Mouse (Mus musculus) erythroblast, adult 5-6 weeks (primary cell): ENCODE results near the gene Arcn1. TPM values are rescaled to one million over a fixed set of nuclear protein-coding genes. Genes with fewer than 3 reads are reported as not detected.

Source experiments
- ATAC-seq: replicated peaks from 2 replicates; pipeline ENCODE4 v1.8.0; 2016; ENCODE audit warnings: moderate number of reproducible peaks, mild to moderate bottlenecking, moderate TSS enrichment, inconsistent platforms; ENCODE audit not compliant: poor library complexity, low FRiP score, severe bottlenecking
- total RNA-seq, 2 experiments: library from RNA; stranded (forward) in 1 of 2; stranded (reverse) in 1 of 2; fragments of 150-400 nt in 1 of 2; fragments of 200-764, 138-1000 nt in 1 of 2; gene quantifications; 2 replicates each; pipeline versions ENCODE4 v1.2.3 to v1.2.4; 2015 to 2017; ENCODE audit warnings: low replicate concordance in 2 of 2

Gene Arcn1
- total RNA-seq, 2 experiments from 2014 or later, result 52.6 to 94.8 TPM

DNA sequence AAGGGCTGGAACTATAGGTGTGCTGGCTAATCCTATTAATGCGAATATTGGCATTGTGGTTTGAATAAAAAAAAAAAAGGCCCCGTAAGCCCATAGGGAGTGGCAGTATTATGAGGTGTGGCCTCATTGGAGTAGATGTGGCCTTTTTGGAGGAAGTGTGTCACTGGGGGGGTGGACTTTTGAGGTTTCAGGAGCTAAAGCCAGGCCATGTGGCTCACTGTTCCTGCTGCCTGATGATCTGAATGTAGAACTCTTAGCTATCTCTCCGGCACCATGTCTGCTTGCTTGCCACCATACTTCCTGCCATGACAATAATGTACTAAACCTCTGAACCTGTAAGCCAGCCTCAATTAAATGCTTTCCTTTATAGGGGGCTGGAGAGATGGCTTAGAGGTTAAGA lies 20.3 kb downstream of the Arcn1 start:
- ATAC-seq, result no peak

- ATAC-seq, result no peak
These were observed 21.0 kb downstream of the Arcn1 start for GRCm38 (mm10) chr9:44746666-44747065.

DNA sequence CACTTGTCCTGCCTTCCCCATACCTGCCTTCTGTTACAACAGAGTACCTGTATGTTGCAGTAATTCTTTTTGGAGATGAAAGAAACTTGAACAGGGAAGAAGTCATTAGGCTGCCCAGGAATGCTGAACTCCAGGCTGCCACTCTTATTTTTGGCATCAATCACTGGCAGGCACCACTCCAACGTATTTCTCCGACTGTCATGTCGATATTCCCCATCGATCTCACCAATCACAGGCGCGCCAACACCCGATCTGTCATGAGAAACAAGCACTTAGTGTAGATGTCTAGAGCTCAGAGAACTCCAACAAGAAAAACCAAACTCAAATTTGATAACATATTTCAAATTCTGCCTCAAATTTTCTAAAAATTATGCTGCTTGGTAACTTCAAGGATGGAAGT lies 22.3 kb downstream of the Arcn1 start:
- no peak for ATAC-seq

DNA sequence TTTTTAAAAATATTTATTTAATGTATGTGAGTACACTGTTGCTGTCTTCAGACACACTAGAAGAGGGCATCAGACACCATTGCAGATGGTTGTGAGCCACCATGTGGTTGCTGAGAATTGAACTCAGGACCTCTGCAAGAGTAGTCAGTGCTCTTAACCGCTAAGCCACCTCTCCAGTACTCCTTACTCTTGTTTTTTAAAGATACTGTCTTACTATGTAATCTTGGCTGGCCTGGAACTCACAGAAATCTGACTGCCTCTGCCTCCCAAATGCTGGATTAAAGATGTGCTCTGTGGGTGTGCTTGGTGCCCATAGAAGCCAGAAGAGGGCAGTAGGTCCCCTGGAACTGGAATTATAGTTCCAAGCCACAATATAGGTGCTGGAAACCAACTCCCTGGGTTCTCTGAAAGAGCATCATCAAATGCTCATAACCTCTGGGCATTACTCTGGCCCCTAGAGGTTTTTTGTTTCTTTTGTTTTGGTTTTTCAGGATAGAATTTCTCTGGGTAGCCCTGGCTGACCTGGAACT lies 26.9 kb downstream of the Arcn1 start:
- ATAC-seq, result no peak

DNA sequence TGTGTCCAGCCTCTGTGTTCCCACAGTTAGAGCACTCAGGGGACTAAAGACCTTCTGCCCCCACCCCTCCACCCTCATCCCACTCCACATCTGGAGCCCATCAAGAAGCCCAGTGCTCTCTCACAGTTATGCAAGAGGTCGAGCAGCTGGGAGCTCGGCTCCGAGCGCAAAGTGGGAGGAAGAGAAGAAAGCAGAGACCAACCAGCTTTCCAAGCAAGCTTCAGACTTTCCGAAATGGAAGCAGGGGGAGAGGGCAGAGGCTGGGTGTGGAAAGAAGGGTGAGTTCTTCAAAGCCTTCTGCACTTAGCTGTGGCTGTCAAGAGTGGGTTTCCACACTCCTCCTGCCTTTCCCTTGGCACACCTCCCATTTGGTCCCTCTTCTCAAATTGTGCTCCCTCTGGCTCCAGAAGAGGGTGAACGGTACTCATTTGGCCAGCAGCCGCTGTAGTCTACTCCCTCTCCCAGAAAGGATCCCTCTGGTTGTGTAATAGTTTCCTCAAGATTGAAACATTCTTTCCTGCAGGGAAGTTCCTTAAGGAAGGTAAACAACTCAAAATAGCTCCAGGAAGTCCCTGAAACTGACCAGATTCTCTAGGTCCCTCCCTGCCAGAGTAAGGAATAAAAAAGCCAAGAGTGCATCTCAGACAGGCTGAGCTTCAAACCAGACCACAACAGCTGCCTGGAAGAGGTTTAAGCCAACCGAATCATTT lies 30.2 kb downstream of the Arcn1 start:
- no peak for ATAC-seq

DNA sequence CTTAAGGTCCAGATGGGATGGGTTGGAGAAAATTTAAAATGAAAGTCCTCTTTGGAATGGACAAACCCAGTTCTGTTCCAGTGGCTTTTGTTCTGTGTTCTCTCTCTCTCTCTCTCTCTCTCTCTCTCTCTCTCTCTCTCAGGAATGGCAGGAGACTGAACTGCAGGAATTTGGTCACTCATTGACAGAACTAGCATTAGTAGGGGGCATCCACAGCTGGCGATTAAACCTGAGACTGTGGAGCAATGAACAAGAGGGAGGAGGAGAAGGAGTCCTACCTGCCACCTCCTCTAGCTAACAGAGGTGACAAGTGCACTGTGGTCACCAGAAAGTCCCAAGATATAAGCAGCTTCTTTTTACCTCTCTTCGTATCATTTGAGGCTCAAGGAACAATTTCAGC lies 31.3 kb downstream of the Arcn1 start:
- no peak for ATAC-seq

DNA sequence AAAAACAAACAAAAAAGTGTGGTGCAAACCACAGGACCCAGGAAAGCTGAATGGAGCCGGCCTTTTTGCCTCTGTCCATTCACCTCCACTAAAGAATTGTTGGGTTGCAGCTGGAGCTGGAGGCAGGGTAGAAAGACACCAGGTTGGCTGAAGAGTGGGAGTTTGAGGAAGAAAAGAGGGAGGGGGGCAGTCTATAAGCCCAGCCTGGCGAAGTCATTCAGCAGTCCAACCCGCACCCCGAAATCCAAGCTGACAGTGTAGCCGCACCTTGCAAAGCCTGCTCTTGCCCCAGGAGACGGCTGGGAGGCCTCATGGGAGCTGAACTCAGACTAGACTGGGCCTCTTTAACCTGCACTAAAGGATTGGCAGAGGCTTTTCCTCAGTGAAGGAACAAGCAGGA lies 31.8 kb downstream of the Arcn1 start:
- ATAC-seq, result no peak

DNA sequence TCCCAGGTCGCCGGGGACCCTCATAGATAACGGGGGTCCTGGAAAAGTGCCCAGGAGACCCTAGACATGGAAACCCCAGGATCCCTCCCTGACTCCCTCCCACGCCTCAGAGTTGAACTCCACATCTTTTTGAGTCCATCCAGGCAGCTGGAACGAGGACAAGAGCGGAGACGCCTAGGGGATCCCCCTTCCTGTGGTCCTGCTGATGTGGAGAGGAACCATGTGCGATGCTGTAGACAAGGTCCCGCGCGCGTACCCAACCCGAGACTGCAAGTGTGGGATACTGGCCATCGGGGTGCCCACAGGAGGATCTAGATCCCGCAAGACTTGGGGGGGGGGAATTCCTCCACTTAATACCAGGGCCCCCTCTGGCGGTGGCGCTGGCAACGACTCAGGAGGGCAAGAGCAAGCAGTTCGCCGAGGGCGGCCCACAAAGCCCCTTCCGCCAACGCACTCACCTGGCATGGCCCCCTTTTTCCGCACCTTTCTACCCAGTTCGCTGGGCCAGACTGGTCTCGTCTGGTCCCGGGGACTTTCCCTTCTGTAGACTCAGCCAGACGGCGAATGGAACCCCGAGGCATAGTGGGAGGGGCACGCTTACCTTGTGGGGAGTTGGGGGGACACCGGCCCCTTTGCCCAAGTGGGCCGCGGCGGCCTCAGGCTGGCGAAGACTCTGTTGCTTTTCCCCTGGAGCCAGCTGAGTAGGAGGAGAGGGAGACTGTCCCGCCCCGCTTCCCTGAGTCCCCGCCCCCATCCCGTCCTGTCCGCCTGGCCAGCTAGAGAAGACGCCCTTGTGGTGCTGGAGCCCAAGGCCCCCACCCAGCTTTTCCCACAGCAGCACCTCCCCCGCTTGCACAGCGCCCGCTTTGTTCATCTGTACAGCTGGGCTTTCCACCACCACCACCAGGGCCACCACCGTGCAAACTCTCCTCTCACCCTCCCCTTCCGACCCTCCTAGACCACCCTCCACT lies 32.8 kb downstream of the Arcn1 start, which contains the start of gene Phldb1:
Phldb1 (minus strand) TSS at position 675 of the 971 bp plus-strand sequence.
- no peak for ATAC-seq

DNA sequence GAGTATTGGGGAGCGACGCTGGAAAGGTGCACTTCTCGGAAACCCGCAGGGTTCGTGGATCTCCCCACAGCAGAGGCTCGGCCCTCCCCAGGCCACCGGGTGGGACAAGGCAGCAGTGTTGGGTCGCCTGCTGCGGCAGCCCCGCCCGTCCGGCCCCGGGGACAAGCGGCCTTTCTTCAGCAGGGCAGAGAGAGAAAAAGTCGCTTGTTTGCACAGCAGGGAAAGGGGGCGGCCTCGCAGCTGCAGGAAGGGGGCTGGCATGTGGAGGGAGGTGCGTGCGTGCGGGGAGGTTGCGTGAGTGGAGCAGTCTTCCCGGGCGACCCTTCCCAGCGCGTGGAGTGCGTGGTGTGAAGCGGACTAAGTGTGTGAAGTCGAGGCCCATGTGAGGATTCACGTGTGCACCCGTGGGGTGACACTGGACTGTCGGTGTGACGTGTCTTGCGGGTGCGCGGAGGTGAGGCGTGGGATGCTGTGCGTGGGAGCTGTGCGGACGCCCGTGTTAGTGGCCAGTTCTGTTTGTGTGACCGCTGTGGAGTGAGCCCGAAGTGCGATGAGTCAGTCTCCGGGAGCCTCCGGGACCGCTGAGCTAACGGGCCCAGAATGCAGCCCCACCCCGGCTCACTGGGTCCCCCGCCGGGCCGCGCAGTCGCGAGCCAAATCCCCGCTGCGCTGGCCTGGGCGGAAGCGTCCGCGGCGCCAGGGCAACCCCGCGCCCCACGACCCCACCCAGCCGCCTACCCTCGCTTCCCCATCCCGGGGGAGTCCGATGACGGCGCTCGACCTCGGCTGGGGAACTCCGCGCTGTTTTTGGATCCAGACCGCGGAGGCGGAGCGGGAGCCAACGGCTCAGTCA lies 33.7 kb downstream of the Arcn1 start:
- no peak for ATAC-seq

GRCm38 (mm10) chr9:44732921-44733530 lies 34.6 kb downstream of the Arcn1 start:
- no peak for ATAC-seq

- no peak for ATAC-seq
These were observed 35.5 kb downstream of the Arcn1 start for GRCm38 (mm10) chr9:44732130-44732549.

- no peak for ATAC-seq
These were observed 40.2 kb downstream of the Arcn1 start for GRCm38 (mm10) chr9:44727441-44727840.

DNA sequence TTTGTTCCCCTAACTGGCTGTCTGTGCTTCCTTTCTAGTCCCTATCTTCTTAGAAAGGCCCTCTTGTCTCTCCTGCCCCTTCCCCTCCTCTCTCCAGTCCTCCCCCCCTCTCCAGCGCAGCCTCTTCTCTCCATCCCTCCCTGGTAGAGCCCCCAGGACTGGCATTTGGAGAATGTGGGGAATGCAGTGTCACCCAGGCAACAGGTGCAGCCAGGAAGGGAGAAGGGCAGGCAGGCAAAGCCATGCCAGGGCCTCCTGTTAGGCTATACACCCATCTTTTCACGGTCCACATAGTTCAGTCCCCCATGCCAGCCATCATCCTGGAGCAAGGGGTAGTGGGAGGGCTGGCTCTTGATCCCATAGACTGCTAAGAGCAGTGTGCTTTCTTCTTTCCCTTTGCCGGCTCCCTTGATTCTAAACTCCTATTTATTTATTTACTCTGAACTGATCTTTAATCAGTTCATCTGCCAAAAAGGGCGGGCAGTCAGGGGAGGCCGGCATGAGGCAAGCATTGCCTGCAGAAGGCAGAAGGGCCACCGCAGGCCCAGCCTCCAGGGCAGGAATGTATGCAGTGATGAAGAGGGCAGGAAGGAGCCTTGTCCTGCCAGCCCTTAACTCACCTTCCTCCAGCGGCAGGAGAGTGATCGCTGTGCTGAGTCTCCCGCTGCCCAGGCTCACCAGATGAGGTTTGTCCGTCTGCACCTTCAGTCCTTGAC lies 41.1 kb downstream of the Arcn1 start:
- no peak for ATAC-seq

- no peak for ATAC-seq
These were observed 43.0 kb downstream of the Arcn1 start for GRCm38 (mm10) chr9:44724665-44725064.

GRCm38 (mm10) chr9:44724223-44724622 lies 43.4 kb downstream of the Arcn1 start:
- ATAC-seq, result no peak

GRCm38 (mm10) chr9:44723521-44724041 lies 44.1 kb downstream of the Arcn1 start:
- ATAC-seq, result no peak

- ATAC-seq, result no peak
These were observed 44.6 kb downstream of the Arcn1 start for GRCm38 (mm10) chr9:44723008-44723407.

DNA sequence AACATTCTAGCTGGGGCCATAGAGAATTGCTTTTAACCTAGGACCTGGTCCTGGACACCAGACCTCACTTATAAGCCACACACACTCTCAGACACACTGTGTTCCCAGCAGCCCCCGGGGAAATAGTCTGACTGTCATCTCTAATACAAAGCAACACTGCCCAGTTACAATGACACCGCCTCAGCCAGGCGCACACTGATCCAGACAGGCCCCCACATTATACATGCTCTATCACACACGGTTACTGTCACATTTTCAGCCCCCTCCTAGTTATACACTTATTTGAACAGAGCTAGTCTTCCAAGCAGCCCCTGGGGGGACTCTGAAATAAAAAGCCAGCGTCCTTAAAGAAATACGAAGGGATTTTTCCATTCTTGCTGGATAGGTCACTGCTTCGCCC lies 45.1 kb downstream of the Arcn1 start:
- ATAC-seq, result no peak

- ATAC-seq, result no peak
These were observed 45.8 kb downstream of the Arcn1 start for GRCm38 (mm10) chr9:44721877-44722186.
